Mouse (Mus musculus): ENCODE data around the gene Abcb10. TPM values are rescaled to one million over a fixed set of nuclear protein-coding genes. Genes with fewer than 3 reads are reported as not detected.

Gene Abcb10
- total RNA-seq, 2 experiments from 2014 or later, result 21.7 to 25.0 TPM

- DNase-seq (ENCODE audit: low spot score in 2 of 2), result peak; percentile 49 to 58
Observed at GRCm38 (mm10) chr8:123981674-123982073, 1.2 kb downstream of the Abcb10 start.

GRCm38 (mm10) chr8:123980239-123980638 is 2.7 kb downstream of the Abcb10 start:
- no peak for DNase-seq (ENCODE audit: low spot score in 2 of 2)

- no peak for DNase-seq (ENCODE audit: low spot score in 2 of 2)
Observed at GRCm38 (mm10) chr8:123978926-123979325, 4.0 kb downstream of the Abcb10 start.

- peak in 1 of 2 experiments; percentile 48 for DNase-seq (ENCODE audit: low spot score in 2 of 2)
Observed at GRCm38 (mm10) chr8:123978166-123978838, 4.6 kb downstream of the Abcb10 start.

- no peak for DNase-seq (ENCODE audit: low spot score in 2 of 2)
Observed at GRCm38 (mm10) chr8:123977499-123977898, 5.4 kb downstream of the Abcb10 start.

GRCm38 (mm10) chr8:123973495-123973894 is 9.4 kb downstream of the Abcb10 start:
- DNase-seq (ENCODE audit: low spot score in 2 of 2), result no peak

- no peak for DNase-seq (ENCODE audit: low spot score in 2 of 2)
Observed at GRCm38 (mm10) chr8:123966896-123967295, 16.0 kb downstream of the Abcb10 start.

- DNase-seq (ENCODE audit: low spot score in 2 of 2), result no peak
Observed at GRCm38 (mm10) chr8:123961371-123961770, 21.6 kb downstream of the Abcb10 start.

- peak in 1 of 2 experiments; percentile 17 for DNase-seq (ENCODE audit: low spot score in 2 of 2)
Observed at GRCm38 (mm10) chr8:123960556-123960955, 22.4 kb downstream of the Abcb10 start.

- peak in 1 of 2 experiments; percentile 19 for DNase-seq (ENCODE audit: low spot score in 2 of 2)
Observed at GRCm38 (mm10) chr8:123960056-123960455, 22.9 kb downstream of the Abcb10 start.

- no peak for DNase-seq (ENCODE audit: low spot score in 2 of 2)
Observed at GRCm38 (mm10) chr8:123959473-123959872, 23.4 kb downstream of the Abcb10 start.

GRCm38 (mm10) chr8:123958130-123958529 is 24.8 kb downstream of the Abcb10 start:
- DNase-seq (ENCODE audit: low spot score in 2 of 2), result peak in 1 of 2 experiments; percentile 37

GRCm38 (mm10) chr8:123954246-123954645 is 28.7 kb downstream of the Abcb10 start:
- DNase-seq (ENCODE audit: low spot score in 2 of 2), result no peak

GRCm38 (mm10) chr8:123953686-123954085 is 29.2 kb downstream of the Abcb10 start:
- no peak for DNase-seq (ENCODE audit: low spot score in 2 of 2)

GRCm38 (mm10) chr8:123950077-123950802 is 32.7 kb downstream of the Abcb10 start:
- DNase-seq (ENCODE audit: low spot score in 2 of 2), result peak; percentile 40 to 62

GRCm38 (mm10) chr8:123949686-123949986 is 33.3 kb downstream of the Abcb10 start:
- DNase-seq (ENCODE audit: low spot score in 2 of 2), result no peak

- peak; percentile 100 for DNase-seq (ENCODE audit: low spot score in 2 of 2)
Observed at GRCm38 (mm10) chr8:123948942-123949685, 33.8 kb downstream of the Abcb10 start, which contains the start of gene Nup133. Gene Nup133 (minus strand): TSS chr8:123949265.

GRCm38 (mm10) chr8:123929026-123929425 is 53.9 kb downstream of the Abcb10 start:
- no peak for DNase-seq (ENCODE audit: low spot score in 2 of 2)

- DNase-seq (ENCODE audit: low spot score in 2 of 2), result no peak
Observed at GRCm38 (mm10) chr8:123925671-123926070, 57.3 kb downstream of the Abcb10 start.

GRCm38 (mm10) chr8:123924719-123925118 is 58.2 kb downstream of the Abcb10 start:
- DNase-seq (ENCODE audit: low spot score in 2 of 2), result peak; percentile 86 to 88

GRCm38 (mm10) chr8:123914635-123915034 is 68.3 kb downstream of the Abcb10 start:
- DNase-seq (ENCODE audit: low spot score in 2 of 2), result no peak

GRCm38 (mm10) chr8:123912265-123912664 is 70.7 kb downstream of the Abcb10 start:
- DNase-seq (ENCODE audit: low spot score in 2 of 2), result no peak
